In genomic region chr12:24567606-24568005, GRCm38 (mm10) we compare ENCODE assay signal across 25 mouse cellular contexts. TPM values are rescaled to one million over a fixed set of nuclear protein-coding genes. Genes with fewer than 3 reads are reported as not detected.
DNase-seq lines count a peak whose midpoint lies in the region; ATAC-seq and TF ChIP-seq lines count a peak whose summit lies in the region.
"Had no signal": no experiment of that assay in that cellular context is flagged by ENCODE, and none has a peak within 500 bp of the region (broad histone marks: within the 10 kb centered on the region; RNA-seq: fewer than 3 reads in every experiment).

No protein-coding gene starts in this region.

- H3K9me3 ChIP-seq in hindbrain, postnatal 0 days (ENCODE audit: low read length), result no peaks in the 10 kb centered on the region
- peaks cover 5% of the 10 kb centered on the region; the same call in 1 of the 2 replicates for H3K9me3 ChIP-seq in hindbrain, embryonic 10.5 days
- H3K9me3 ChIP-seq in midbrain, postnatal 0 days (ENCODE audit: low read length), result no peaks in the 10 kb centered on the region
- no peaks in the 10 kb centered on the region for H3K9me3 ChIP-seq in midbrain, embryonic 13.5 days
- H3K9me3 ChIP-seq: embryonic facial prominence, embryonic 13.5 days; embryonic facial prominence, embryonic 15.5 days; forebrain, embryonic 10.5 days; forebrain, embryonic 13.5 days; G1E had no signal

- H3K4me1 ChIP-seq in hindbrain, postnatal 0 days (ENCODE audit: insufficient read depth, low read length), result no peaks in the 10 kb centered on the region
- H3K4me1 ChIP-seq in hindbrain, embryonic 10.5 days (replicated peaks), result peaks cover 17% of the 10 kb centered on the region
- no peaks in the 10 kb centered on the region for H3K4me1 ChIP-seq in midbrain, postnatal 0 days (ENCODE audit: insufficient read depth, low read length)
- peaks cover 7% of the 10 kb centered on the region for H3K4me1 ChIP-seq in midbrain, embryonic 13.5 days (replicated peaks)
- H3K4me1 ChIP-seq: embryonic facial prominence, embryonic 15.5 days had no signal

- H3K9ac ChIP-seq in hindbrain, postnatal 0 days (replicated peaks; ENCODE audit: low read length), result no peak overlapping the region
- H3K9ac ChIP-seq in midbrain, postnatal 0 days (replicated peaks; ENCODE audit: low read length, poor library complexity, severe bottlenecking), result no peak overlapping the region
- no peak overlapping the region for H3K9ac ChIP-seq in midbrain, embryonic 13.5 days (replicated peaks)
- H3K9ac ChIP-seq: embryonic facial prominence, embryonic 13.5 days; embryonic facial prominence, embryonic 15.5 days; forebrain, embryonic 13.5 days had no signal

- H3K36me3 ChIP-seq in hindbrain, postnatal 0 days (ENCODE audit: insufficient read depth, low read length), result no peaks in the 10 kb centered on the region
- no peaks in the 10 kb centered on the region for H3K36me3 ChIP-seq in hindbrain, embryonic 10.5 days
- no peaks in the 10 kb centered on the region for H3K36me3 ChIP-seq in midbrain, postnatal 0 days (ENCODE audit: insufficient read depth, low read length)
- H3K36me3 ChIP-seq in midbrain, embryonic 13.5 days, result no peaks in the 10 kb centered on the region
- H3K36me3 ChIP-seq: embryonic facial prominence, embryonic 13.5 days; embryonic facial prominence, embryonic 15.5 days; forebrain, embryonic 10.5 days; G1E had no signal

- TF ChIP-seq POLR2A in brain, embryonic 14.5 days (IDR thresholded peaks at IDR 0.05; ENCODE audit: borderline replicate concordance, extremely low read depth, insufficient read depth, insufficient read length, poor library complexity, severe bottlenecking), result no peak

- WGBS in hindbrain, postnatal 0 days, result 38% methylated on average over 3 of the region's 3 CpGs
- 81% methylated on average over 3 of the region's 3 CpGs for WGBS in hindbrain, embryonic 10.5 days
- WGBS in midbrain, postnatal 0 days, result 85% methylated on average over 3 of the region's 3 CpGs
- 81% methylated on average over 3 of the region's 3 CpGs for WGBS in midbrain, embryonic 13.5 days

- H3K27me3 ChIP-seq in hindbrain, postnatal 0 days (ENCODE audit: insufficient read depth, low read length), result peaks cover 6% of the 10 kb centered on the region; the same call in 1 of the 2 replicates
- H3K27me3 ChIP-seq in hindbrain, embryonic 10.5 days (ENCODE audit: insufficient read depth, poor library complexity, severe bottlenecking), result peaks cover 25% of the 10 kb centered on the region
- no peaks in the 10 kb centered on the region; the same call in 1 of the 2 replicates for H3K27me3 ChIP-seq in midbrain, postnatal 0 days (ENCODE audit: insufficient read depth, low read length)
- H3K27me3 ChIP-seq in midbrain, embryonic 13.5 days, result peaks cover 21% of the 10 kb centered on the region
- H3K27me3 ChIP-seq: Patski had no signal

- no peak overlapping the region for H3K4me2 ChIP-seq in hindbrain, postnatal 0 days (ENCODE audit: low read depth, low read length)
- no peak overlapping the region for H3K4me2 ChIP-seq in midbrain, postnatal 0 days (ENCODE audit: low read depth, low read length, poor library complexity, severe bottlenecking)
- no peak overlapping the region for H3K4me2 ChIP-seq in midbrain, embryonic 13.5 days (replicated peaks)
- H3K4me2 ChIP-seq: embryonic facial prominence, embryonic 13.5 days; embryonic facial prominence, embryonic 15.5 days; forebrain, embryonic 13.5 days had no signal

- ATAC-seq in hindbrain, postnatal 0 days, result no peak
- ATAC-seq in midbrain, postnatal 0 days (ENCODE audit: low FRiP score), result no peak
- ATAC-seq in midbrain, embryonic 13.5 days, result no peak
- no peak for ATAC-seq in megakaryocyte, adult 5-6 weeks (ENCODE audit: poor library complexity, severe bottlenecking)
- ATAC-seq: activated CD4-positive, CD25-positive, alpha-beta regulatory T cell, adult 4 months; forebrain, embryonic 13.5 days; forebrain, embryonic 16.5 days; Patski had no signal

- H3K4me3 ChIP-seq in hindbrain, postnatal 0 days (ENCODE audit: low read length), result no peak overlapping the region
- H3K4me3 ChIP-seq in hindbrain, embryonic 10.5 days, result no peak overlapping the region
- no peak overlapping the region for H3K4me3 ChIP-seq in midbrain, postnatal 0 days (ENCODE audit: low read depth, low read length)
- no peak overlapping the region for H3K4me3 ChIP-seq in midbrain, embryonic 13.5 days (replicated peaks)
- H3K4me3 ChIP-seq: embryonic facial prominence, embryonic 13.5 days; embryonic facial prominence, embryonic 15.5 days; erythroblast, embryonic 14.5 days; forebrain, embryonic 10.5 days; forebrain, embryonic 13.5 days had no signal

- DNase-seq in hindbrain, postnatal 0 days (ENCODE audit: low spot score), result peak; percentile 29
- no peak for DNase-seq in hindbrain, embryonic 10.5 days (ENCODE audit: low spot score)
- peak; percentile 14 for DNase-seq in midbrain, postnatal 0 days (ENCODE audit: low spot score)
- DNase-seq in brain, embryonic 14.5 days (ENCODE audit: low read depth), result peak; percentile 40
- DNase-seq: adrenal gland, adult 8-10 months; adrenal gland, postnatal 14 days; adrenal gland, postnatal 36 days; cerebellum, adult 11 months; cerebellum, adult 18-20 months; cerebellum, adult 8-10 months; cerebellum, adult 9-11 months; cerebellum, postnatal 14 days; cerebellum, postnatal 36 days; embryo, embryonic 11 days had no signal

- H3K27ac ChIP-seq in hindbrain, postnatal 0 days, result no peak overlapping the region
- H3K27ac ChIP-seq in hindbrain, embryonic 10.5 days, result no peak overlapping the region
- H3K27ac ChIP-seq in midbrain, postnatal 0 days (ENCODE audit: low read depth, low read length), result no peak overlapping the region
- H3K27ac ChIP-seq in midbrain, embryonic 13.5 days, result no peak overlapping the region
- H3K27ac ChIP-seq: embryonic facial prominence, embryonic 13.5 days; embryonic facial prominence, embryonic 15.5 days; forebrain, embryonic 10.5 days; forebrain, embryonic 13.5 days had no signal

- no peak for TF ChIP-seq CTCF in hindbrain, postnatal 0 days (IDR thresholded peaks at IDR 0.05; ENCODE audit: low read depth)
- no peak for TF ChIP-seq CTCF in midbrain, postnatal 0 days (IDR thresholded peaks at IDR 0.05)
- TF ChIP-seq CTCF in brain, embryonic 14.5 days (IDR thresholded peaks at IDR 0.05; ENCODE audit: borderline replicate concordance, extremely low read depth, insufficient read depth, insufficient read length), result no peak

RNA-seq across cellular contexts. Expression of gene Grhl1, which starts 4.5 kb away (rescaled TPM):
- total RNA-seq in hindbrain, postnatal 0 days (2014; rRNA removed), result 1.3 and 1.5 TPM in 2 replicates
- 1.2 and 1.4 TPM in 2 replicates for polyA plus RNA-seq in hindbrain, postnatal 0 days (2015; fragmentation: Nextera tagmentation; extraction: Ambion mirVana)
- 0.21 and 0.58 TPM in 2 replicates for polyA plus RNA-seq in hindbrain, embryonic 10.5 days (2016; fragmentation: Nextera tagmentation; extraction: Ambion mirVana)
- total RNA-seq in midbrain, postnatal 0 days (2014; rRNA removed), result 1.7 and 3.5 TPM in 2 replicates
- polyA plus RNA-seq in midbrain, postnatal 0 days (2015; fragmentation: Nextera tagmentation; extraction: Ambion mirVana), result 1.8 and 2.2 TPM in 2 replicates
- 0.48 and 0.58 TPM in 2 replicates for polyA plus RNA-seq in midbrain, embryonic 13.5 days (2015; fragmentation: Nextera tagmentation; extraction: Ambion mirVana)
- polyA plus RNA-seq in brain, embryonic 14.5 days (2012; rRNA removed), result 1.1 and 1.3 TPM in 2 replicates
- total RNA-seq in megakaryocyte, adult 5-6 weeks (2015), result 0.22 and 0.52 TPM in 2 replicates
- total RNA-seq in megakaryocyte, adult 5-6 weeks (2017), result 0.37 and 0.57 TPM in 2 replicates
